Mouse (Mus musculus): ENCODE data around the gene Tmem88.

Gene Tmem88

DNA sequence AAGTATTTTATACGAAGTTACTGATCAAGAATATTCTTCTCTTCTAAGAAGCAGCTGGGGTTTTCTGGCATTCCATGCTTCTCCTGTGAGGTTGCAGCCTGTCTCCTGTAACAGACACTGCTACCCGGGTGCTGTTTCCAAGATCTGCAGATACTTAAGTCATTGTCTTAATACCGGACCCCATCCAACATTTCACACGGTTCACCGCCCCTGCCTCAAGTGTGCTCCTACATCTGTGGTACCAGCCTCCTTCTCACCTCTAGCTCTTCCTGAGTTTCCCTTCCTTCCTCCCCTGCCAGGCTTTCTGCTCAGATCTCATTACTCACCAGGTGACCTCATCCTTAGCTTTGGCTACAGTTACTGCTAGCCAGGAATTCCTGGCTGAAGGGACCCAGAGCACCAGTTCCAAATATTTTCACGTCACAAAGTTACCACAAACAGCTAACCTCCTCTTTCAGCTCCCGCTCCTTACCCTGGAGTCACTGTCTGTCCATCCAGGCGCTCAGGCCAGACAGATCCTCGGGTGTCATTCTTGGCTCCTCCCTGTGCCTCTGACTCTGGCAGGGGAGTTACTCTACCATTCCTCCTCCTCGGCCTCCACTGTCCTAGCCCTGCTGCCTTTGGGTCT, 15.4 kb downstream of the Tmem88 start:
- DNase-seq (ENCODE audit: low spot score in 2 of 2), result no peak

DNA sequence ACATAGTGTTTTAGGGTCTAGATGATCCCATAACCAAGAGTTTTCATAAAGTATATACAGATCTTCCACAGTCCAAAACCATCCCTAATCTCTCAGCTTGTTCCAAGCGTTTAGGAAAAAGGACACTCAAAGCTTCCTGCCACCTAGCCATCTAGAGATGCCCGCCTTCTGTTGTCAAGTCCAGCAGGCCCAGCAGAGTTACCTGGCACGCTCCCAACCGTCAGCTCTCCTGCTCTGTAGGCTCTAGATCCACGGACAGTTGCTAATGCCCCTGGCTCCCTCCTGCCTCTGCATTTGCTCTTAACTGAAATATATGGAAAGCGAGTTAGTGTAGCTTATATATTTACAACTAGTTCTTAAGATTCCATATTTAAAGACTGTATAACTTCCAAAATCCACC, 16.7 kb downstream of the Tmem88 start:
- DNase-seq (ENCODE audit: low spot score in 2 of 2), result no peak

GRCm38 (mm10) chr11:69379600-69379999, 18.4 kb downstream of the Tmem88 start:
- DNase-seq (ENCODE audit: low spot score in 2 of 2), result no peak

GRCm38 (mm10) chr11:69377766-69378165, 20.3 kb downstream of the Tmem88 start:
- no peak for DNase-seq (ENCODE audit: low spot score in 2 of 2)

- DNase-seq (ENCODE audit: low spot score in 2 of 2), result no peak
Measured at GRCm38 (mm10) chr11:69375646-69376045, 22.4 kb downstream of the Tmem88 start.

DNA sequence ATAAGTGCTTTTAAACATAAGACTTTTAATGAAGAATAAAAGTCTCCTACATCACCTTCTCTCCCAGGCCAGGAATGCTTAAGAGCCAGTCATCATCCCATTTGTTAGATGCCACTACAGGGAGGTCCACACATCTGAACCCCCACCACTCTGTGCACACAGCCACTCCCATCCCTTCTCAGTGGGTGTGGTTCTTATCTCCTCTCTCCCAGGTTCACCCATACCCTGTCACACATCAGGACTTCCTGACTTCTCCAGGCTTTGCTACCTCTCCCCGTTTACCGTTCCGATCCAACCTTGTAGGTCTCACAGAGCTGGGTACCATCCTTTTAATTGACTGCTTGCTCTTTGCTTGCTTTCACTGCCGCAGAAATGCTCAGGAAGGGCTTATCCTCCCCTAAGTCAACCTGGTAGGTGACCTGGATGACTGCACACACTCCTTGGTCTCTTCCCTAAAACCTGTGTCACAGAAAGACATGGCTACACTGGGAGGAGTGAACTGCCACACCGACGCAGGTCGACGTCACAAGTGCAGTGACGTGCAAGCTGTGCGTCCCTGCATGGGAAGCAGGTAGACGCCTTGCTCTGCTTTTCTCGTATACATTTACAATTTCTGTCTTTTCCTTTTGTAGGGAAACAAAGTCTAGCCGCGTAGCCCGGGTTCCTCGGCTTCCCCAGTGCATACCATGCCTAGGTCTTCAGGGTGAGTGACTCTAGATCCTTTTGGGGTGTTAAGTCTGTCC, 24.6 kb downstream of the Tmem88 start:
- no peak for DNase-seq (ENCODE audit: low spot score in 2 of 2)

DNA sequence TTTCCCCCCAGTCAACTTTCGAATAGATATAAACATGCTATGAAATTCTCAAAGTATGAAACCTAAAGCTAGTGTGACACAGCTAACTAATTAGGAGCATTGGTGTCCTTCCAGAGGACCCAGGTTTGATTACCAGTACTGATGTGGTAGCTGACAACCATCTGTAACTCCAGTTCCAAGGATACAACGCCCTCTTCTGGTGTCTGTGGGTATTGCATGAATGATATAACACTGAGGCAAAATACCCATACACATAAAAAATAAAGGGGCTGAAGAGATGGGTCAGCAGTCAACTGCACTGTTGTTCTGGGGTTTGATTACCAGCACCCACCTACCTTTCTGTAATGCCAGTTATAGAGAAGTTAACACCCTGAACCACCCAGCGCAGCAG, 25.3 kb downstream of the Tmem88 start:
- DNase-seq (ENCODE audit: low spot score in 2 of 2), result no peak

DNA sequence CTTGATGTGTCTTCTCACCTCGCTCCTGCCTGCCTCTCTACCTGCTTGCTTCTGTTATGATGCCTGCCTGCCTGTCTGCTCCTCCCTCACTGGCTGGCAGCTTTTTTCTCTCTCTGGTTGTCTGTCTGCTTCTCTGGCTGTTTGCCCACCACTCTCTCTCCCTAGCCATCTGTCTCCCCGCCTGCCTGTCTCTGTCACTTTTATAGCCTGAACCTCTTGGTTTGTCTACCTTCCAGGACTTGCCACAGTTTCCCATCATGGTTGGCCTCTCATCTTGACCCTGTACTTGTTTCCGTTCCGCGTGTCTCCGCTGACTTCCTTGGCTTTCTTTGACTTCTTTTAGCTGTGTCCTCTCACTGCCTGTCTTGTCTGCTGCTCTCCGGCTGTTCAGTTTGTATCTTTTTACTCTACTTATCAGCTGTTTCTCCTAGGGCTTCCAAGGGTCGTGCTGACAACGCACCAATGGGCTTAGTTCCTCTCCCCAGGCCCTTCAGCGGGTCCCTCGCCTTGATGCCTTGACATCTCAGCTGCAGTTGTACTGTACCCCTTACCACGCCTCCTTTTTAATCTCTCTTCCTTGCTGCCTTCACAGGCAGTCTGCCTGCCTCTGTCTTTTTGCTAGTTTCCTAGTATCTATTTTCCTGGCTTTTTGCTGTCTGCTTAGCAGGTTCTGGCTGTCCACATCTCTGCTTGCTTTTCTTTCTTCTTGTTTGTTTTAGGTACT, 25.8 kb downstream of the Tmem88 start:
- DNase-seq (ENCODE audit: low spot score in 2 of 2), result peak in 1 of 2 experiments; percentile 35

DNA sequence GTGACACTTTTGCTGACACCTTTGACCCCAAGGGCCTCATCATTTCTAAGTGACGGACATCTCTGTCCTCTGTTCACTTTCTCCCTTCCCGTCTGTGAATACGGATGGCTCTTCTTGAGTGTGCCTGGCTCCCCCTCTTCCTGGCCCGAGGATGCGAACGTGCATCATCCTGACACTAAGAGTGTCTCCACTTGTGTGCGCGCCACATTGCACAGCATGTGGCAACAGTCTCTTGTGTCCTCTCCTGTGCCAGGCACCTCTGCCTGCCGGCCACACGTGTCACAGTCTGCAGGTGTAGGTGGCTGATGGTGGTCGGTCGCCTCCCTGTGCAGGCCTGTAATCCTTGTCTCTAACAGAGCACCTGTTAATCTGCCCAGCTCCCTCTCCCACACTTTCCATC, 26.4 kb downstream of the Tmem88 start:
- no peak for DNase-seq (ENCODE audit: low spot score in 2 of 2)

DNA sequence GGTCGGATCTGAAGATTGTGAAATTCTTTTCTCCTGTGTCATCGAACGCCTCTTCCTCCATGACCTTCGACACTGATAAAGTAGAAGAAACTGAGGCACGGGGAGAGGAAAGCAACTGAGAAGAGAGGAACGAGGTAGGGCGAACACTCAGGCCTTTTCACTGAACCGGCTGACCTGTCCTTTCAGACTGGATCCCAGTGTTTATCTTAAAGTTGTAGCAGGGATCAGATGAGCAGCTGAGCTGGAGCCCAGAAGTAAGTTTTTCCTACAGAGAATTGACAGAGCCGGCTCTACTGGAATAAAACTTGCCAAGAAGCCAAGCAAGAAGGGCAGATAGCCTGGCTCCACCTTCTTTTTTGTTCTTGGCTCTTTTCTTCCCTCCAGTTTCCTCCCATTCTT, 27.2 kb downstream of the Tmem88 start:
- no peak for DNase-seq (ENCODE audit: low spot score in 2 of 2)

DNA sequence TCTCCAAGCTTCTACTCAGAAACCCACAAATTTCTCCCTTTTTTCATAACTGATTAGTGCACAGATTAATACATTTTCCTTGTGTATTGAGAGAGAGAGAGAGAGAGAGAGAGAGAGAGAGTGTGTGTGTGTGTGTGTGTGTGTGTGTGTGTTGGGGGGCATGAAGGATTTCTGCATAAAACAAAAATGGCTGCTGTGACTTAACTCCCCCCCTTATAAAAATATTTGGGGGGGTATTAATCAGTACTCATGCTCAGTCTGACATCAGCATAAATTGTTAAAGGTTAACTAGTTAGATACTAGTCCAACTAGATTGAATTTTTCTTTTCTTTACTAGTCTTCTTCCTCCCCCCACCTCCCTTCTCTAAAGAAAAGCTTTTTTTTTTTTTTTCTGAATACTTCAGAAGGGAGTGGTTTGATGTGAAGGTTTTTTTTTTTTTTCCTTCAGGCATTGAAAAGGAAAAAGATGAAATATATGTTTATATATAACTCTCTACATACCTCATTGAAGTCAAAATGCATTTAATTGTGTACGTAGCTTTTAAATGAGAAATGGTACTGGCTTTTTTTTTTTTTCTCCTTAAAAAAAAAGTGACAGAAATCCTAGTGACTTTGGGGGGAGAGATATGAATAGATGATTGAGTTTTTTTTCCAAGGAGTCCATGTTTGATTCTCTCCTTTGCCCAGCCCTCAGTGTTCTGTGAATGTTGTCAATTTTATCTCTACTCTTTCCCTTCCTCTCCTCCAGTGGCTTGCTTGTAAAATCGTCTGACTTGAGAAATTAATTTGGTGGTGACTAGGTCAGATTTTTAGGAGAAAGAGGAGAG, 27.8 kb downstream of the Tmem88 start:
- no peak for DNase-seq (ENCODE audit: low spot score in 2 of 2)

GRCm38 (mm10) chr11:69369215-69369989, 28.6 kb downstream of the Tmem88 start, which contains the start of gene Chd3:
TSS of gene Chd3 (minus strand) at chr11:69369406.
- DNase-seq (ENCODE audit: low spot score in 2 of 2), result no peak

GRCm38 (mm10) chr11:69368356-69369214, 29.4 kb downstream of the Tmem88 start:
- DNase-seq (ENCODE audit: low spot score in 2 of 2), result peak in 1 of 2 experiments; percentile 38

DNA sequence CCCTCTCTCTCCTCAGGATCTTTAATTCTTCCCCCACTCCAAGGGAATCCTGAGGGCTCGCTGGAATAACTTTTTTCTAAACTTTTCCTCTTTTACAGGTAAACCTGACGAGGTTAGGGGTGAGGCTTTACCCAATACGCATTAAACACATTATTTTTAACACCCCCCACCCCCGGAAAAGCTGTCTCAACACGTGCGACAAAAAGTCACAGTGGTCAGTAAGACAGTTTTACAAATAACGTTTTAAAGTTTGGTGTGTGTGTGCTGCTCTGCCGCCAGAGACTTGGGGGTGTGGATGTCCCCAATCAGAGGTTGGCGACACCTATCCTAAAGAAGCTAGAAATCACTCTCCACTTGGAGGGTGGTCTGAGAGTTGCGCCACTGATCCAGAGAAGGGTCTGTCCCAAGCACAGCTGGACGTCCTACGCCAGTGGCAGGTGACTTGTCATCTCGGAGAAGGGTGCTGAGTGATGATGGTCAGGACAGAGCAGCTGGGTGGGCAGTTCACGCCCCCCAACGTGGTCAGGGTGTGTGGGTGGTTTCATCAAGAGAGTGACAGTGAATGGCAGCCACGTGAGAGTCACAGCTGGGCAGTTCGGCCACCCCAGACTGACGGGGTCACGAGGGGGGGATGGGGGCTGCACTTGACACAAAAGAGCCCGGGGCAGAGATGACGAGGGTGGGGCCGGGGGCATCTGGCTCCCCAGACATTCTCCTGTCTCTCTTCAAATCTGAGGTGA, 30.2 kb downstream of the Tmem88 start:
- DNase-seq (ENCODE audit: low spot score in 2 of 2), result peak in 1 of 2 experiments; percentile 21

DNA sequence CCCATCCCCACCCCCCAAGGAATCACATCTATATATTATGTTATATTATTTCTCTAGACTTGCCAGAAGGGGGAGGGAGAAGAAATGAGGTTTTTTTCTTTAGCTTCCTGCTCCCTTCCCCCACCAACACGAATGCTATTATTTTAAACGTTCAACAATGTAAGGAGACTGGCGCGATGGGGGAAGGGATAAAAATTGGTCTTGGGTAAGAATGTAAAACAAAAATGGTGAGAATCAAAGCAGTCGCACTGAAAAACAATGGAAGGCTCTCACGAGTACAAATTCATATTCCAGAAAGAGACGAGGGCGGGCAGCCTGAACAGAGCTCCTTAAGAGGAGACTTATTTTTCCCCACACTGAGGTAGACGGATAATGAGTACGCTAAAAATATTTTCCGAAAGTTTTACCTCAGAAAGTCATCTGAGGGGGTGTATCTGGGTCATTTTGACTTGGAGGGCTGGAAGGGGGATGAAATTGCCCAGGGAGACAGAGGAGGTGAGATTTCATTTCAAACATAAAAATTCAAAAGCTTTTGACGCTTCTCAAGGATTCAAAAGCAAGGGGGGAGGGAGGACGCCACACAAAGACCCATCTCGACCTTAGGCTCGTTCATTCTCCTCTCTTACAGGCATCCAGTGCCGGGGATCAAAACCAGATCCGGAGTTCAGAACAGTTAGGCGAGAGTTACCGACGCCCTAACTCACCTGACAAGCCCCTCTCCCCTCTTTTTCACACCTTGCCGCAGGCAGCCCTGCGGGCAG, 31.0 kb downstream of the Tmem88 start:
- peak in 1 of 2 experiments; percentile 29 for DNase-seq (ENCODE audit: low spot score in 2 of 2)

- DNase-seq (ENCODE audit: low spot score in 2 of 2), result peak; percentile 85 to 92
Measured at GRCm38 (mm10) chr11:69366157-69366854, 31.7 kb downstream of the Tmem88 start.

GRCm38 (mm10) chr11:69365722-69366121, 32.3 kb downstream of the Tmem88 start:
- no peak for DNase-seq (ENCODE audit: low spot score in 2 of 2)

GRCm38 (mm10) chr11:69364910-69365309, 33.1 kb downstream of the Tmem88 start:
- peak; percentile 74 to 79 for DNase-seq (ENCODE audit: low spot score in 2 of 2)
